Mouse (Mus musculus) stomach, postnatal 0 days (tissue): ENCODE data around the gene Mei1. TPM values are rescaled to one million over a fixed set of nuclear protein-coding genes. Genes with fewer than 3 reads are reported as not detected.

Experiments used
- ATAC-seq: fragments of 200-750 bp; cut with Nextera tagmentation; 2 replicates; pipeline ENCODE4 v1.8.0; 2017; ENCODE audit not compliant: low FRiP score, low TSS enrichment
- DNase-seq: peaks from one replicate; pipeline ENCODE4 v3.0.0-alpha.2; 2016; ENCODE audit warnings: low spot score
- H3K27ac ChIP-seq: fragments of 300-500 bp; sonication (generic); replicated peaks from 2 replicates; pipeline ENCODE4 v1.5.1; 2014; ENCODE audit warnings: mild to moderate bottlenecking, control low read depth
- H3K27me3 ChIP-seq: fragments of 300-500 bp; sonication (generic); 2 replicates; pipeline ENCODE4 v1.6.1; 2014; ENCODE audit warnings: low read length; ENCODE audit not compliant: control insufficient read depth, insufficient read depth
- H3K36me3 ChIP-seq: fragments of 300-500 bp; sonication (generic); 2 replicates; pipeline ENCODE4 v1.6.1; 2014; ENCODE audit warnings: low read length, mixed read lengths; ENCODE audit not compliant: control insufficient read depth, insufficient read depth
- H3K4me1 ChIP-seq: fragments of 300-500 bp; sonication (generic); replicated peaks from 2 replicates; pipeline ENCODE4 v1.6.1; 2014; ENCODE audit warnings: antibody characterized with exemption; ENCODE audit not compliant: control insufficient read depth, insufficient read depth
- H3K4me2 ChIP-seq: fragments of 300-500 bp; sonication (generic); replicated peaks from 2 replicates; pipeline ENCODE4 v1.6.1; 2014; ENCODE audit warnings: low read depth, mild to moderate bottlenecking, control low read depth, moderate library complexity
- H3K4me3 ChIP-seq: fragments of 300-500 bp; sonication (generic); 2 replicates; pipeline ENCODE4 v1.5.1; 2014; ENCODE audit warnings: low read depth, low read length, control low read depth
- H3K9ac ChIP-seq: fragments of 300-500 bp; sonication (generic); 2 replicates; pipeline ENCODE4 v1.6.1; 2014; ENCODE audit warnings: mild to moderate bottlenecking, low read length, control low read depth, mixed read lengths
- H3K9me3 ChIP-seq: fragments of 300-500 bp; sonication (generic); 2 replicates; pipeline ENCODE4 v1.6.1; 2016; ENCODE audit warnings: low read length; ENCODE audit not compliant: control insufficient read depth
- CTCF ChIP-seq: IDR thresholded peaks from 2 replicates; pipeline ENCODE4 v1.5.1; 2016; ENCODE audit warnings: antibody characterized with exemption, low read depth, mild to moderate bottlenecking, moderate library complexity
- EP300 ChIP-seq: optimal IDR thresholded peaks from 2 replicates; pipeline ENCODE3; 2016; ENCODE audit warnings: antibody characterized with exemption
- WGBS: fragments of 180-500 bp; shearing (Covaris S2); extraction: QIAGEN DNeasy Blood & Tissue Kit; methylation state at CpG from one replicate; pipeline ENCODE4 v1.1.7; 2014; 5-methylcytosine and 5-hydroxymethylcytosine counted together
- polyA plus RNA-seq: library from polyadenylated mRNA; unstranded; fragments of >200 nt; fragmentation: Nextera tagmentation; extraction: Ambion mirVana; gene quantifications from 2 replicates; pipeline ENCODE4 v1.2.1, GENCODE M21; 2015

Mei1 gene
- polyA plus RNA-seq, 1 experiment from 2014 or later, result 0.02 TPM

GRCm38 (mm10) chr15:82073490-82073889 lies 3.7 kb downstream of the Mei1 start:
- no peaks in the 10 kb centered on the region for H3K9me3 ChIP-seq
- H3K27me3 ChIP-seq, result peaks cover 10% of the 10 kb centered on the region; the same call in 1 of the 2 replicates
- 62% methylated on average over 7 of the region's 7 CpGs for WGBS
- no peak overlapping the region for H3K4me2 ChIP-seq
- no peak for ATAC-seq
- no peak for DNase-seq
- no peak overlapping the region for H3K4me3 ChIP-seq
- H3K4me1 ChIP-seq, result no peaks in the 10 kb centered on the region
- H3K36me3 ChIP-seq, result no peaks in the 10 kb centered on the region
- TF ChIP-seq EP300, result no peak
- TF ChIP-seq CTCF, result no peak
- H3K27ac ChIP-seq, result no peak overlapping the region
- H3K9ac ChIP-seq, result no peak overlapping the region

GRCm38 (mm10) chr15:82079883-82080282 lies 10.1 kb downstream of the Mei1 start:
- H3K27ac ChIP-seq, result no peak overlapping the region
- no peaks in the 10 kb centered on the region for H3K36me3 ChIP-seq
- H3K4me2 ChIP-seq, result no peak overlapping the region
- H3K27me3 ChIP-seq, result no peaks in the 10 kb centered on the region
- 55% methylated on average over 10 of the region's 10 CpGs for WGBS
- no peak for DNase-seq
- ATAC-seq, result no peak
- TF ChIP-seq EP300 (no peak), CTCF (no peak)
- H3K4me3 ChIP-seq, result no peak overlapping the region
- H3K9ac ChIP-seq, result no peak overlapping the region
- H3K9me3 ChIP-seq, result no peaks in the 10 kb centered on the region
- H3K4me1 ChIP-seq, result no peaks in the 10 kb centered on the region

GRCm38 (mm10) chr15:82081161-82081560 lies 11.4 kb downstream of the Mei1 start:
- Histone ChIP-seq H3K9me3 (no peaks in the 10 kb centered on the region), H3K4me3 (no peak overlapping the region), H3K4me1 (no peaks in the 10 kb centered on the region), H3K27me3 (no peaks in the 10 kb centered on the region), H3K4me2 (no peak overlapping the region), H3K36me3 (no peaks in the 10 kb centered on the region), H3K9ac (no peak overlapping the region), H3K27ac (no peak overlapping the region)
- WGBS, result 32% methylated on average over 7 of the region's 7 CpGs
- DNase-seq (peak; percentile 39), ATAC-seq (0 out of 2 replicates have a peak, but pooled peaks have one; percentile 45)
- TF ChIP-seq EP300 (no peak), CTCF (peak; percentile 70)

GRCm38 (mm10) chr15:82085606-82086005 lies 15.8 kb downstream of the Mei1 start:
- Histone ChIP-seq H3K4me3 (no peak overlapping the region), H3K27me3 (no peaks in the 10 kb centered on the region), H3K9me3 (no peaks in the 10 kb centered on the region), H3K9ac (no peak overlapping the region), H3K27ac (no peak overlapping the region), H3K36me3 (no peaks in the 10 kb centered on the region), H3K4me1 (no peaks in the 10 kb centered on the region), H3K4me2 (no peak overlapping the region)
- DNase-seq (no peak), ATAC-seq (no peak)
- WGBS, result 80% methylated on average over 9 of the region's 9 CpGs
- TF ChIP-seq CTCF (no peak), EP300 (no peak)

GRCm38 (mm10) chr15:82086131-82086530 lies 16.3 kb downstream of the Mei1 start:
- no peak overlapping the region for H3K27ac ChIP-seq
- no peak for TF ChIP-seq CTCF
- TF ChIP-seq EP300, result no peak
- H3K27me3 ChIP-seq, result no peaks in the 10 kb centered on the region
- peak; percentile 33 for DNase-seq
- no peaks in the 10 kb centered on the region for H3K9me3 ChIP-seq
- H3K36me3 ChIP-seq, result no peaks in the 10 kb centered on the region
- no peaks in the 10 kb centered on the region for H3K4me1 ChIP-seq
- ATAC-seq, result peak; percentile 72
- no peak overlapping the region for H3K4me2 ChIP-seq
- no peak overlapping the region for H3K4me3 ChIP-seq
- WGBS, result 57% methylated on average over 12 of the region's 12 CpGs
- H3K9ac ChIP-seq, result no peak overlapping the region

- Histone ChIP-seq H3K27me3 (no peaks in the 10 kb centered on the region), H3K4me3 (no peak overlapping the region), H3K4me2 (no peak overlapping the region), H3K9me3 (no peaks in the 10 kb centered on the region), H3K27ac (no peak overlapping the region), H3K4me1 (no peaks in the 10 kb centered on the region), H3K36me3 (no peaks in the 10 kb centered on the region), H3K9ac (no peak overlapping the region)
- TF ChIP-seq CTCF (no peak), EP300 (no peak)
- 11% methylated on average over 8 of the region's 10 CpGs for WGBS
- ATAC-seq, result no peak; the same call in 1 of the 2 replicates
- DNase-seq, result peak; percentile 26
Observed at GRCm38 (mm10) chr15:82087266-82087665, 17.5 kb downstream of the Mei1 start.
